Mouse (Mus musculus) heart, adult 2 months (tissue): ENCODE measurements around the gene Polg.

ENCODE experiments used
- CTCF ChIP-seq: fragments of 200-600 bp; IDR thresholded peaks from 2 replicates; pipeline ENCODE4 v1.8.1; 2022; ENCODE audit warnings: antibody characterized with exemption, mild to moderate bottlenecking, moderate library complexity
- EP300 ChIP-seq: fragments of 200-500 bp; IDR thresholded peaks from 2 replicates; pipeline ENCODE4 v1.6.1; 2011; ENCODE audit warnings: low read depth, low read length, control low read depth; ENCODE audit not compliant: insufficient read depth

GRCm38 (mm10) chr7:79506531-79507090 is 40.4 kb upstream of the Polg start:
- TF ChIP-seq CTCF (no peak), EP300 (no peak)
